Mouse (Mus musculus): Measurements from ENCODE around the gene Pced1b.

DNA sequence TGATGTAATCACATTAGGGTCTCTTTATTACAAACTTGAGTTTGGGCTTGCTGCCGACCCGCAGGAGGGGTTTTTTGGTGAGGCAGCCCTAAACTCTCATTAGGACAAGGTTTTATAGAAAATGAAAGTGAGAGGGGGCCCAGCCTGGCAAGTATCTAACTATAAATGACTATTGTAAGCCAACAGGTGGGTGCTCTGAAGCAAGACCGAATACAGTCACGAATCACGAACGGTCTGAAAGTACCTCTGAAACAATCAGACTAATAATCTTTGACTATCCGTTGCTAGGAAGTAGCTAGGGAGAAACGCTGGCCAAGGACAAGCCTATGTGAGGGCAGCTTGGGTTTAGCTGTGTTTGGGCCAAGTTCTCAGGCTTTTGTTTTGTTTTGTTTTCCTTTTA, 12.4 kb downstream of the Pced1b start:
- no peak for TF ChIP-seq MAFK (IDR thresholded peaks at IDR 0.05; ENCODE audit: borderline replicate concordance, low read depth, low read length)
- no peak for TF ChIP-seq POLR2A (IDR thresholded peaks at IDR 0.05; ENCODE audit: control insufficient read depth in 1 of 2, insufficient read depth in 1 of 2, low read depth in 1 of 2, low read length in 2 of 2, poor library complexity in 1 of 2)
- TF ChIP-seq MAZ (IDR thresholded peaks at IDR 0.05; ENCODE audit: low read depth, low read length), result no peak
- no peak for TF ChIP-seq CTCF (IDR thresholded peaks at IDR 0.05 in 2 of 3, conservative IDR thresholded peaks at IDR 0.05 in 1 of 3; ENCODE audit: control insufficient read depth in 1 of 3, insufficient read depth in 1 of 3, low read depth in 2 of 3, low read length in 3 of 3, poor library complexity in 1 of 3, severe bottlenecking in 1 of 3)
- TF ChIP-seq POLR2AphosphoS2 (IDR thresholded peaks at IDR 0.05; ENCODE audit: low read length), result no peak
- TF ChIP-seq EP300 (IDR thresholded peaks at IDR 0.05; ENCODE audit: low read depth in 1 of 2, low read length in 2 of 2), result no peak
- no peak for TF ChIP-seq E2F4 (IDR thresholded peaks at IDR 0.05; ENCODE audit: borderline replicate concordance, low read depth, low read length)
- no peak for TF ChIP-seq ZNF384 (IDR thresholded peaks at IDR 0.05; ENCODE audit: low read depth, low read length)
- TF ChIP-seq ZC3H11A (IDR thresholded peaks at IDR 0.05; ENCODE audit: low read depth, low read length), result no peak
- TF ChIP-seq UBTF (IDR thresholded peaks at IDR 0.05; ENCODE audit: borderline replicate concordance, insufficient read depth, low read depth, low read length), result no peak
- TF ChIP-seq CHD2 (IDR thresholded peaks at IDR 0.05; ENCODE audit: low read length), result no peak
- no peak for TF ChIP-seq NELFE (IDR thresholded peaks at IDR 0.05; ENCODE audit: low read depth, low read length)
